Mouse (Mus musculus) urinary bladder, postnatal 25 days (tissue): ENCODE measurements around the gene Mettl23.

Experiments
- DNase-seq: peaks from one replicate; pipeline ENCODE4 v3.0.0; 2022; ENCODE audit warnings: low spot score

The Mettl23 gene

DNA sequence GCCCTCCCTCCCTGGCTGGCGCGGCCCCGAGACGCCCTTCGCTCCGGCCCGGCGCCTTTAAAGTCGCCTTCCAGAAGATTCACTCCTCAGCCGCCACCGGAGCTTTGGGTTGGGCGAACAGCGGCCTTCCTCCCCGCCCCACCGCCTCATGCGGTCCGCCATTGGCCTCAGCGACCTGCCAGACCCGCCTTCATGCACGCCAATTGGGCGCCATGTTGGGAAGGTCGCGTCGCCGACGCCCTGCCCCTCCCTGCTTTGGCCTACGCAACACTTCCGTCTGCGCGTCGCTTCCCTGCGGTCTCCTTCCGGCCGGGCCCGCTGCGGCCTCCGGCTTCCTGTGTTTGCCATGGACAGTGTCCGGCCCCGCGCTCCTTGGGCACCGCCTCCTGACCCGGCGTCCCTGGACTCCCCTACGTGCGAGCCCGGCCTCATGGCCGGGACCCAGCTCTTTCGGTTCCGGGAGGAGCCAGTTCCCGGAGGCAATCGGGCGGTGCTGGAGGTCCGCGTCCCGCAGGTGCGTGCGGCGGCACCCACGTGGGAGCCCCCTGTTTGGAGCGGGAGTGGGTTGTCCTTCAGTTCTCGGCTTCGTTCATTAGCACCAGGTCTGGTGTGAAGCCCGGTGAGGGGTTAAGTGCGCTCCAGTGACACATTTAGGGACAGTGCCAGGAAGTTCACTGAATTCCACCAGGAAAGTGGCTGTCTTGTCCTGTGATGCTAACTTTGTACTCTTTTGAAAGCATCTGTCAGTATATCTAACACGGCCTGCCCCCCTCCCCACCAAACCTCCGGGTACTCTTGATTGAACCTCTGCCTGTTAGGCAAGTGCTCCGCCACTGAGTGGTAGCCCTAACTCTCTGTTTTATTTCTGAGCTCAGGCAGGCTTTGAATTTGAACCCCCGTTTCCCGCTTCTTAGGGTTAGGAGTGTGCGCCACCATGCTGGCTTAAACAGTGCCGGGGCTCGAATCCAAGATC, at the start of gene Mettl23, which contains the start of gene Jmjd6:
TSS of gene Mettl23 (plus strand) at position 18 of the 973 bp plus-strand sequence.
TSS of gene Jmjd6 (minus strand) at position 189 of the 973 bp plus-strand sequence.
- DNase-seq, result peak; percentile 89

DNA sequence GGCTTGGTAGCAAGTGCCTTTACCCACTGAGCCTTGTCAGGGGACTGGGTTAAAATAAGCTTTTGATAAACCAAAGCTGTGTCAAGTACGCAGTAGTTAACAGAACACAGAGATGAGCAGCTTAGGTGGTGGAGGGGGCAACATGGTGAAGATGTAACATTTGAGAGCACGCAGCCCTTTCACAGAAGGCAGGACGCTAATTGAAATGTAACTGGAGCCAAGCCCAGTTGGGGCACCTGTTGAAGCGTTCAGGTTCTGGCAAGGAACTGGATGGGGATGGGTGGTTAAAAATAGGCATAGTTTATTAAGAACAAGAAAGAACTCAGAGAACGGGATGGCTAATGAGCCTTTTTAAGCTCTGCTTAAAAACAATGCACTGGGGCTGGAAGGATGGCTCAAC, 43.7 kb upstream of the Mettl23 start:
- DNase-seq, result no peak

DNA sequence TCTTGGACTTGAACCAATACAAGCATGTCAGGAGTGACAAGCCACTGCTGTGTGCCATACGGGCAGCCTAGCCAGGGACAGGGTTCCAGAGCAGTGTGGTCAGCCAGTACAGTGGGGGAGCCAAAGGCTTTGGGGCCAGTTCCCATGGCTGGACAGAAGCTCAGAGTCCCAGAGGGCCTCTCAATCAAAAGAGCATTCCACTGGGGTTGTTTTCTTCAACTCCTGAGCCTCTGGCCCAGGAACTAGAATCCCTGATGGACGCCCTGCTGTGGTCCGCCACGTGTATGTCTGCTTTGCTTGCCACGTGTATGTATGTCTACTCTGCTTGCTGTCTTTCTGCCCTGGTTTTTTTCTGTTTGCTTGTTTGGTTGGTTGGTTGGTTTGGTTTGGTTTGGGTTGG, 42.0 kb upstream of the Mettl23 start:
- DNase-seq, result no peak

DNA sequence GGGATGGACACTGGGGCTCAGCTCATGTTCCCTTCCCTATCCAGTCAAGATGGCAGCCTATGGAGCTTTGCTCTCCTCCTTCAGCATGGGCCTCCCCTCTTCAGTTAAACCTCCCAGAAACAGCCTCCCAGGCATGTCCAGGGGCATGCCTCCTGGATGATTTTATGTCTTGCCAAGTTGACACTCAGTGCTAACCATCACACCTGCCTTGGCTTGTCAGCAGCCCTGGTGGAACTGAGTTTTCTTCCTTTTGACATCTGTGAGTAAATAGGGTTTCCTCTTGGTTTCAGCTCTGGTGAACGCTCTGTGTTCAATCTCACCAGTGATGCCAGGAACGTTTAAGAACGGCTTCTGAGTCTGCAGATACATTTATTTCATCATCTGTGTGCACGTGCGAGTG, 40.4 kb upstream of the Mettl23 start:
- no peak for DNase-seq

DNA sequence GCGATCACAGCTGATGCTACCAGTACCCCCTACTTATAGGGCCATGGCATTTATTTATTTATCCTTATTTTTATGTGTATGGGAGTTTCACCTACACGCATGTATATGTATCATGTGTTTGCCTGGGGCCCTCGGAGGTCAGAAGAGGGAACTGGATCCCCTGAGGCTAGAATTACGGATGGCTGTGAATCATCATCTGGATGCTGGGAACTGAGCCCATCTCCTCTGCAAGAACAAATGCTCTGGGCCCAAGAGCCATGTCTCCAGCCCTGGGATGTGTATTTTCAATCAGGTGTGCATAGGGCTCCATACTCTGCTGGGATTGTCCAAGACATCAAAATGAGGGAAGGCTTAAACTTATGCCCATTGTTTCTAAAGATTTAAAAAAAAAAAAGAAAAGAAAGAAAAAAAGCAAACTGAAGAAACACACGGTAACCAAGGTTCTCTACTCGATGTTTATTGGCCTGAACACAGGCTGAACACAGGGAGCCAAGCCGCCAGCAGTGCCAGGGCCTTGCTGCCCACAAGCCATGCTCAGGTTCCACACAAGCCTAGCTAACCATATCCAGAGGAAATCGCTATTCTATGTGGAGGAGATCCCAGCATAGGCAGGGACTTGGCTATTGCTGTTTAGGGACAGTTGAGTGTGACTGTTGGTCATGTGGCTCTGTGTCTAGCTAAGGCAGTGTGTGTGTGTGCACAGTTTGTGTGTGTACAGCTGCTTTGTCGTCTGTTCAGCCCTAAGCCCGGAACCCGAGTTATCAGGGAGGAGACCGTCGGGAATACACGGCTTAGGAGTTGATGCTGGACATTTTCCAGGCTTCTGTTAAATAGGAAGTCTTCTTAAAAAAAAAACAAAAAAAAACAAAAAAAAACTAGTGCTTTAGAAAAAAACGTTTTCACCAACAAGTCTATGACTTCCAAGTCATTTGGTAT, 36.7 kb upstream of the Mettl23 start:
- DNase-seq, result no peak

DNA sequence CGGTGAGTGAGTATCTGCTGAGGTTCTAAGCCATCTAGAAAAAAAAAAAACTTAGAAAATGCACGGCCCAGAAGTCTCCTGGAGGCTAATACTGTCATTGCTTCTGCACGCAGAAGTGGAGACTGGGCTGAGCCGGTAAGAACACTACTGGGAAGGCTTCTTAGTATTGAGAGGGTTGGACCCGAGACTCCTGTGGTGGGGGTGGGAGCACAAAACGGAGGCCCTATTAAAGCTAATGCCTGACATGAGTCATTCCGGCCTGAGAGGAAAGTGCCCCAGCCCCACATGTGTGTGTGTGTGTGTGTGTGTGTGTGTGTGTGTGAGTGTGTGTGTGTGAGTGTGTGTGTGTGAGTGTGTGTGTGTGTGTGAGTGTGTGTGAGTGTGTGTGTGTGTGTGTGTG, 36.0 kb upstream of the Mettl23 start:
- DNase-seq, result no peak

DNA sequence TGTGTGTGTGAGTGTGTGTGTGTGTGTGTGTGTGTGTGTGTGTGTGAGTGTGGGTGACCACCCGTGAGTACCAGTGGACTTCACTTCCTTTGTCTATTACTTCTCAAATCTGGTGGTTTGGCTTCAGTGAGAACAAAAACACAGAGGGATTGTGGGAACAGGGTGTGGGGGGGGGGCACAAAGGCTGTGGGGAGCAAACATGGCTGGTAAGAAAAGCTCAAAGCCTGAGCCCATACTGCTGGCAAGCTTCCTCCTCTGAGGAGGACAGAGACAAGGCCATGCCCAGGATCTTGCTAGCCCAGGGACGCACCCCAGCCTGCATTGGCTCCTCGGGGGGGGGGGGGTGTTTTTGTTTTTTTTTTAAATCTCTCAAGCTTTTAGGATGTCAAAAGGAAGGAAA, 35.6 kb upstream of the Mettl23 start:
- DNase-seq, result no peak

DNA sequence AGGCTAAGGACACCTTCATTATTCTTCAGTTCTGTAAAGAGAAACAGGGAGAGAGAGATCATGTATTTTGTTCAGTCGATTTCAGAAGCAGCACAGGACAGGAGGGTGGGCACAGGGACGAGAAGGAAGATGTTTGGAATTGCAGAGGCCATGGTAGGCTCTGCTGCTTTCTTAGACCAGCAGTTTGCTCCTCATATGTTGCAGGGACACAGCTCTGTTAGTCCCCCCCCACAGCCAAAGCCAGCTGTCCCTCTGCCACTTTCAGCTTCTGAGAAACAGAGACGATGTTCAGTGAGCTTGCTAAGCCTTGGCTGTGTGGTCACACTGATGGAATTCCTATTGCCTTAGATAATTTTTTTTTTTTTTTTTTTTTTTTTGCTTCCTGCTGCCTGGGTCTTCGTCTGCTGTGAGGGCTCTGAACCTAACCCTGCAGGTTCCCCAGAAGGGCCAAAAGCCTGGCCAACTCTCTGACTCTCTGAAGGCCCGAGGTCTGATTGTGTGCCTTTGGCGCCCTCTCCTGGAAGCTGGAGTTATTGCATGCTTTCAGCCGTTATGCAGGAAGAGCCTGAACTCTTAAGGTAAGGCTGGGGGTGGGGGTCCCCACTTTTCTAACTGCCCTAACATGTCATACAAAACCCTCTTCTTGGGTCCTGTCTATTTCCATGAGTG, 35.0 kb upstream of the Mettl23 start:
- DNase-seq, result peak; percentile 82

DNA sequence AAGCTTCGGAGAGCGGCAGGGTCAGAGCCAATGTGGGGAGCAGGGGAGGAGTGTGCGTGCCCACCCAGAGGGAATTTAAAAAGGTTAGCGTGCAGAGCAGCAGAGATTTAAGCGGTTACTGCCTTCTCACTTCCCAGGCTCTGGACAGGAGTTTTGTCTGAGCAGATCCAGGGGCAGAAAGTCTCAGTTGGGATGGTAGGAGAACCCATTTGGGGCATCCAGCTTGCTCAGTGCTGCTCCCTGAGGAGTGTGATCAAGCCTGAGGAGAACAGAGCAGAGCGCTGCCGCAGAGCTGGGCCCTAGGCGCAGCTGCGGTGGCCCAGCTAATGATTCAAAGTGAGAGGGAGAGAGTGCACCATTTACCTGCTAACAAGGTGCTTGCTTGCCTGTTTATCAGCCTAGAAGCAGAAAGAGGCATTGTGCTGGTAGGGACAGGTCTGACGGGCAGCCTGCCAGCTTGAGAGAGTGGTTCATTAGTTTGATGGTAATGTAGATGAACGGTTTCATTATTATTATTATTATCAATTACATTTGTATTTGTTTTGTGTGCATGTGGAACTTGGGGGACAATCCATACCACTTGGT, 34.2 kb upstream of the Mettl23 start:
- DNase-seq, result no peak

DNA sequence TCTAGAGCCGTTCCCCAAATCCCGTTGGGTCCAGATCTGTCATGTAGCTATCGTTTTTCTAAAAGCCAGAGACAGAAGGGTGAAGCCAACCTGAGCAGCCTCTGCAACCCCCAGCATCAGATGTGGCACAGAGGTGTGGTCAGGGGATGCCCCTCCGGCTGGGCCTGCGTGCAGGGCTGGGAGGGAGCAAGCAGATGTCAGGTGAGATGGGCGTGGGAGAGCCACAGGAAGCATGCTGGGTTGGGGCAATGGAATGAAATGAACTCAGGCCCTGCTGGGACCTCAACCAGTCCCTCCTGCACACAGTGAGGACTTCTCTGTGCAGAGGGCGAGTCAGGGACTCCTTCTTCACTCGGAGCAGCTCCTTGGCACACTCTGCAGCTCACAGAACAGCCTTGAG, 33.6 kb upstream of the Mettl23 start:
- DNase-seq, result no peak

DNA sequence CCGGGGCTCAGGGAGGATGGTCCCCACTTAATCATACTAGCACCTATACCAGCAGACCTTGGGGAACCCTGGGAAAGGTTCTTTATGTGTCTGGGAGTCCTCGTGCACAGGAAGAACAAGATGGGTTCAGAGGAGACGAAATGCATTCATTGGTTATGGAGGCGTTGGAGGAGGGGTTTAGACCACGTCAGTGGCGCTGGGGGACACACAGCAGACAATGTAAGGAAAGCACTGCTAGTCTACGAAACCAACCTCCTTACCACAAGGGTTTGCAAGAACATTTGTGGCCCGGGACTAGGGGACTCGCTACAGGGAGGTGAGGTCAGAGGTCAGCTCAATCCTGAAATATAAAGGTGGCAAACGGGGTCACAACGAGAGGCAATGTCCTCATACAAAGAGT, 32.5 kb upstream of the Mettl23 start:
- no peak for DNase-seq

DNA sequence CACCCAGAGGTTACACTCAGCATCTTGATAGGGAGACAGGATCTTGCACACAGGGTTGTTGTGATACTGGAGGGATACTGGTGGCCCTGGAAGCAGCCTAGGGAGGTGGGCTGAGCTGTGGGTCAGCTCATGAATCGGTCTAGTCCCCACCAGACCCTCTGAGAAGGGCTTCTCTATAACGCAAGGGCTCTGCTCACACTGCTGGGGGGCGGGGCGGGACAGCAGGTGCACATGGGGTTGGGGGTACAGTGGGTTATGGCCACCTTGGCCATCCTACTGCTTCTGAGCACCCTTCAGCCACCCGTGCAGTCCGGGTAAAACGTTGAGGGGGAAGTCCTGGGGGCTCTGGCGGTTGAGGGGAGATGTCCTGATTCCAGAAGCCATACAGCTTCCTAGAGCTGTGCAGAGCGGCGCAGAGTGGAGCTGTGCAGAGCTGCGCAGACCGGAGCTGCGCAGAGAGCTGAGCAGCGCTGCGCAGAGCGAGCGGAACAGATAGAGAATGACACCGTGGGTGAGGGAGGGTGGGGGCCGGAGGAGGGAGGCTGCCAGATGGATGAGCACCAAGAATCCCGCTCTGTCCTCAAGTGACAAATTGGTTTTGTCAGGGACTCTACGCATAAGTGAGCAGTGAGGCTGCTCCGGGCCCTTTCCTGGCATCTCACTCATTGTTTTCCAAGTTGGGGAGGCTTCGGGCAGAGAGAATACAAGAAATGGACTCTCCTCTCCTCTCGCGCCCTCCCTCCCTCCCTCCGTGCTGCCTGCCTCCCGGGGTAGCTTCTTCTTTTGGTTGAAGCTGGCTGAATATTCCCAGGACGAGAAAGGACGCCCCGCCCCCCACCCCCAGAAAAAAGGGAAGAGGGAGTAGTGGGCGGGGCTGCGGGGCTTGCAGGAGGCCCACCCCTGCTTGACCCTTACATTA, 31.8 kb upstream of the Mettl23 start:
- no peak for DNase-seq

DNA sequence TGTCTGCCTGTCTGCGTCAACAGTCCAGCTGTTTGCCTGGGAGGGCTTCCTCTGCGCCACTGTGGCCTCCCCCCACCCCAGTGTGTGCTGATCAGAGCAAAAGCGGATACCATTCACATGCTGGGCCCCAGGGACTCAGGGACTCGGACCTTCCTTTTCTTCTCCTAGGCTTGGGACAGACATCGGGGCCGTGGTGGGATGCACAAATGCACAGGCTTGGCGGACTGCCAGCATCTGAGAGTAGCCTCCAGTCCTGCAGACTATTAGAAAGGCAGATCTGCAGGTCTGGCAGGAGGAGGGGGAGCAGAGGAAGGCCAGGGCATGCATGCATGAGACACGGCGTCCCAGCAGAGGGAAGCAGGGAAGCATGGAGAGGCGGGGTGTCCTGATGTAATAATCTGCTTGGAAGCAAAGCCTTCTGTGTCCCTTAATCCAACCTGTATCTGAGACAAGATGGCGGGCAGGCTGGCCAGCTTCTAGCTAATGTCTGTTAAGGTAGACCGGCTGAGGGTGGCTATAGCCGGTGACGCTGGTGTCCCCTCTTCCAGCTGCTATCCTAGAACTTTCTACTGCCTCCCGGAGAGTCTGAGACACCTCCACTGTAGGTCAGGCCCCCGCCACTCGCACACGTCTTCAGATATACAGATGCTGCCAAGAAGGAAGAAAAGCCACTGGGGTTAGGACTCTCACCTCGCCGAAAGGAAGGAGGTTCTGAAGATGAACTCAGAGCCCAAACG, 30.1 kb upstream of the Mettl23 start:
- no peak for DNase-seq

DNA sequence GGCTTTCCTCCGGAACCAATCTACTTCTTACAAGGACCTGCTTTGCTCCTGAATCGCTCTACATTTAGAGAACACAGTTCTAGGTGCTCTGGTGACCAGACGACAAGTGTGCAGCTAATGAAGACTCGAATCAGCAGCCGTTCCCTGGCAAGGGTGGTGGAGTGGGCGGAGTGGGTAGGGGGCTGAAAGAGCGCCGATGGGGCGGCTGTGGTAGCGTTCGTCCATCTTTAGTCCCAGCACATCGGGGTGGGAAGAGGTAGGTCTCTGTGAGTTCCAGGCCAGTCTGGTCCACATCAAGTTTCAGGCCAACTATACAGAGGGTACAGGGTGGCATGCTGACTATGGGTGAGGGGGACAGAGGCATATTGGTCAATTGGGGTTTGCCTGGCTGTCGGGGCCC, 29.5 kb upstream of the Mettl23 start:
- DNase-seq, result no peak

DNA sequence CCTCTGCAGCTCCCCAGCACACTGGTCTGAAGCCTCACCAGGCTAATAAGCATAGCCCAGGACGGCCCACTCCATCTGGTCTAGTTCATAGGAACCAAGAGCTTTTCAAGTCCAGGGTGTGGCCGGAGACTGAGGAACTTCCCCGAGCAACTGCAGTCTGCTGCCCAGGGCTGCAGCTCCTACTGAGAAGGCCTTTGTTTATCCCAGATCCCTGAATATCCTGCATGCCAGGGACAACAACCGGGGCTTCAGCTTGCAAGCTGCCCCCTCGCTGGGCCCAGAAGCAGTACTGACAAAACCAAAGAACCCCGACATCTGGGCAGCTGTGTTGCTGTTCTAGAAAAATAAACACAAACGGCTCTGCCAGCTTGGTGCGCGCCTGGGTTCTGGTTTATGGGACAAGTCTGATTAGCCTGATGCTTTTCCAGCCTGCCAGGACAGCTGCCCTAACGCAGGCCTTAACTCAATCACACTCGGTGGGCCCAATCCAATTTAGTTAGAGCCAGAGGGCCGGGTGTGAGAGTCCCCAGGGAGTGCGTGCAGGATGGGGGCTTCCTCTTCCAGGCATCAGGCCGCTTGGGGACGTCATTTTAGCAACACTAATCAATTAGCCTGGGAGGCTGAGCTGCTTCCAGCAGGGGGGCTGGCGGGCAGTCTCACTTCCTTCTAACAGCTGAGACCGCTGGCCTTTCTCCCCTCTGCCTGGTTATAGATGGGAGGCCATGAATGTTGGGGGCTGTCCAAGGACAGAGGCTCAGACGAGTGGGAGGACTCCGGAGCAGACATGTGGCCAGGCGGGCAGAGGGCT, 28.8 kb upstream of the Mettl23 start:
- no peak for DNase-seq

DNA sequence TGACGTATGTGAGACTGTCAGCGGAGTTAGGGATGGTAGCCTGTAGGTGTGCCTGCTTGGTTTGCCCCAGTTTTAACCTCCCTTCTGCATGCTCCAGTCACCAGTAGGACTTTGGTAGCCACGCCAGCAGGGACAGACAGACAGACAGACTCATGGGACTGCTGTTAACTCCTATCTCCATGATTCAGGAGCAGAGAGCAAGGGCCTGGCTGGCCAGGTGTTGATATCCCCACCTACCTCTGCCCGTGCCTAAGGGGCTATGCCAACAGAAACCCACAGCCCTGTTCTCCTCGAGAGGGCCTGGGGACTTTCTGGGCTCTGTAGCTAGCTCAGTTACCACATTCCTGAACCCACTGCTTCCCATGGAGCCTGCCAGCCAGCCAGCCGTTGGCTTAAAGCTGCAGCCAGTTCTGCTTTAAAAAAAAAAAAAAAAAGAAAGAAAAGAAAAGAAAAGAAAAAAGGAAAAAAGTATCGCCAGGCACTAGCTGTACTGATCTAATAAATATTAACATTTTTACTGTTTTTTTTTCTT, 28.1 kb upstream of the Mettl23 start:
- no peak for DNase-seq

DNA sequence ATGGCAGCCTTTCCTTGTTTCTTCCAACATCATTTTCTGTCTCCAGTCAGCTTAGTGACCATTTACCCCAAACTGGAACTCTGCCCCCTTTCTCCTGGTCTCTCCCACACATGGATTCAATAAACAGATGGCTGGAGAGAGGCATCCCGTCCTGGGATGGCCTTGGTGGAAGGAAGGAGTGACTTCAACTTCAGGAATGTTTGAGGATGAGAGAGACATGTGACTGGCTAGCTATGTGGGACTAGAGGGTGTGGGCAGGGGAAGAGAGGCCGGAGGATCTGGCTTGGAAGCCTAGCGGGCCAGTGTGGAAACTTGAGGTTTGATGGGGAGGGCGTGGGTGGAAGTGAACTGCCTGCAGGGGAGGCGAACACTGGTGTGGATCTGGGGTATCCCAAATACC, 26.3 kb upstream of the Mettl23 start:
- DNase-seq, result no peak

DNA sequence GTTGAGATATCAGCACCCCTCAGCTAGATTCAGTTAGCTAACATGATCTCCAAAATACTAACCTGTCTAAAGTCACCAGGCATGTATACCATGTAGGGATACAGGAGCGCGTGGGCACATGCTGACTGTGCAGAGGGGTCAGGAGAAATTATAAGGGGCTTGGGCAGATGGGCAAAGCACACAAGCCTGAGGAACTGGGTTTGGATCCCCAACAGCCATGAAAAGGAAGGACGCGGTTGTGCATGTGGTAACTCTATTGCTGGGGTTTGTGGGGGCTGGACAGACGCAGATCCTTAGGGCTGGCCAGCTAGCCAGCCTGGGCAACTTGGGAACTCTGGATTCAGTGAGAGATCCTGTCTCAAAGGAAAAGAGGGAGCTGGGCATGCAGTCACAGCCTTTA, 25.5 kb upstream of the Mettl23 start:
- no peak for DNase-seq

DNA sequence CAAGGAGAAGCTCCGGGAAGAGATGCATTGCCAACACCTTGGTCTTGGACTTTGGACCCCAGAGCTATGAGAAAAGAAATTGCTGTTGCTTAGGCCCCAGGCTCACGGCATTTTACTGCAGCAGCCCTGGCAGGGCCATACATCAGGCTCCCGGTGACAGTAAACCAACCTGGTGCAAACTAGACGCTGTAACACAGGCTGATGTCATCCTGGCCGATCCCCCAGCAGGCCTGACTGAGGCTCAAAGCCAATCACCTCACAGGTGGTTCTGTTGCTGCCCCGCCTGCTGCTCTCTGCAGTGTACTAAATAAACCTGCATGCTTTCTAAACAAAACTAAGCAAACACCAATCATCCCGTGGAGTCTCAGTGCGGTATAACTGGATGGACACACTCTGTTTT, 24.4 kb upstream of the Mettl23 start:
- no peak for DNase-seq
